Mouse (Mus musculus) olfactory bulb, adult 2 months (tissue): ENCODE data around the gene Cd70. TPM values are rescaled to one million over a fixed set of nuclear protein-coding genes. Genes with fewer than 3 reads are reported as not detected.

Experiments used
- H3K27ac ChIP-seq: fragments of 200-500 bp; 2 replicates; pipeline ENCODE4 v1.5.1; 2012; ENCODE audit warnings: low read depth, low read length; ENCODE audit not compliant: insufficient read depth
- H3K4me1 ChIP-seq: fragments of 200-500 bp; 2 replicates; pipeline ENCODE4 v1.6.1; 2012; ENCODE audit warnings: low read length; ENCODE audit not compliant: control insufficient read depth, insufficient read depth
- H3K4me3 ChIP-seq: fragments of 200-500 bp; 2 replicates; pipeline ENCODE4 v1.5.1; 2012; ENCODE audit warnings: mild to moderate bottlenecking, low read depth, low read length, moderate library complexity; ENCODE audit not compliant: insufficient read depth
- CTCF ChIP-seq: fragments of 200-500 bp; IDR thresholded peaks from 2 replicates; pipeline ENCODE4 v1.5.1; 2012; ENCODE audit warnings: low read depth, mild to moderate bottlenecking, low read length, moderate library complexity; ENCODE audit not compliant: insufficient read depth
- POLR2A ChIP-seq: fragments of 200-500 bp; IDR thresholded peaks from 2 replicates; pipeline ENCODE4 v1.6.1; 2012; ENCODE audit warnings: mild to moderate bottlenecking, low read depth, low read length, moderate library complexity; ENCODE audit not compliant: insufficient read depth
- WGBS: fragments of 180-500 bp; shearing (Covaris S2); methylation state at CpG from one replicate; pipeline ENCODE4 v1.1.7; 2018; 5-methylcytosine and 5-hydroxymethylcytosine counted together
- polyA plus RNA-seq: library from polyadenylated mRNA; stranded (reverse); fragments of >200 nt; gene quantifications from 2 replicates; pipeline ENCODE4 v1.2.4, GENCODE M21; 2012; ENCODE audit warnings: low replicate concordance; ENCODE audit not compliant: missing spikeins, insufficient read depth, insufficient read length

Gene Cd70
- not detected in 2 replicates for polyA plus RNA-seq

DNA sequence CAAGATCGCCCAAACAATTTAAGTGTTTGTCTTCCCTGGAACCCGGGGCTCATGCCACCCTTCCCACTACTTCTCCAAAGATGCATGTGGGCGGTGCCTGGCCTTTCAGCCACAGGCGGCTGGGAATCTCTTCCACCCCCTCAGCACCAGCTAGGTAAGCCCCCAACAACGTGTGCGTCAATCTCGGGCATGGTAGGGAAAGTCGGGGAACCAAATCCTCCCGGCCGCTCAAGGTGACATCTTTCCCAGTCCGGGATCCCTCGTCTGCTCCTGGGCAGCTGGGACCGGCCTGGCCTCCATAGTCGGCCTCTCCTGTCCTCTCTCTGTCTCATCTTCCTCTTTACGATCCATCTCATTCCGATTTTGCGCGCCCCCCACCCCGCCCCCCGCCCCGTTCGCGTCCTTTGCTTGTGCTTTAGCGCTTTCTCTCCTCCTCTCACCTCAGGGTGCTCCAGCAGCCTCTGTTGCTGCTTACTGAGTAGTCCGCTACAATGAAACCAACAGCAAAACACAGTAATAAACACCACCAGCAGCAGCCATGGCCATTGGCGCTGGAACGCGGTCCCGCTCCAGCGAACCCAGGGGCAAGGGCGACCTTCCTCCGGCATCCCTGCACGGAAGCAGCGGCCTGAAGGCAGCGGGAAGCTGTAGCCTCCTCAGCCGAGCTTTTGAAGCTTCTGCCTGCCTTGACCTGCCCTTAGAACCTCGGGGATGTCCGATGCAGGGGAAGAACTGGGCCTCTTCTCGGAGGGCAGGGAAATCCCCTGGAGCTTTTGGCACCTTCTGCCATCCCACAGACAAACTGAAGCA, at the start of gene Cd70:
TSS of gene Cd70 (minus strand) at position 784 of the 810 bp plus-strand sequence.
- H3K4me1 ChIP-seq, result peaks cover 12% of the 10 kb centered on the region
- 9% methylated on average over 39 of the region's 39 CpGs for WGBS
- TF ChIP-seq POLR2A (no peak), CTCF (peak; percentile 16; the same call in 1 of the 2 replicates)
- H3K27ac ChIP-seq, result no peak within 1 kb of the TSS
- peak within 1 kb of the TSS; percentile 31 for H3K4me3 ChIP-seq

DNA sequence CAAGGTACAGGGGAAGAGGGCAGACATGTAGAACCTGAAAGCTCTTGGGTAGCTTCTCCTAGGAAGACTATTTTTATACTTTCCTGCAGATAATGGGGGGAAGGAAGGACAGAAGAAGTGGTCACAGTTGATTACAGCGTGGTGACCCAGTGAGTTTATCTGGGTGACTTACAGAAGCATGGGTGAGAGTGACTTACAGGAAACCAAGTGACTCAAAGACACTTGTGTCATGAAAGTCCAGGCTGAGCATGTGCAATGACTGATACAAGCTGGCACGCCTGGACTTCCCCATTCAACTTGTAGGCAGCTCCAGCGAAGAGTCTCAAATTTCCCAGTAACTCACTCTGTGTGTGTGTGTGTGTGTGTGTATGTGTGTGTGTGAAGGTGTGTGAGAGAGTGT, 48.7 kb upstream of the Cd70 start:
- no peak for TF ChIP-seq CTCF
- TF ChIP-seq POLR2A, result no peak
- WGBS, result 78% methylated on average over 3 of the region's 3 CpGs
- H3K4me1 ChIP-seq, result no peaks in the 10 kb centered on the region
- no peak overlapping the region for H3K4me3 ChIP-seq
- H3K27ac ChIP-seq, result no peak overlapping the region

DNA sequence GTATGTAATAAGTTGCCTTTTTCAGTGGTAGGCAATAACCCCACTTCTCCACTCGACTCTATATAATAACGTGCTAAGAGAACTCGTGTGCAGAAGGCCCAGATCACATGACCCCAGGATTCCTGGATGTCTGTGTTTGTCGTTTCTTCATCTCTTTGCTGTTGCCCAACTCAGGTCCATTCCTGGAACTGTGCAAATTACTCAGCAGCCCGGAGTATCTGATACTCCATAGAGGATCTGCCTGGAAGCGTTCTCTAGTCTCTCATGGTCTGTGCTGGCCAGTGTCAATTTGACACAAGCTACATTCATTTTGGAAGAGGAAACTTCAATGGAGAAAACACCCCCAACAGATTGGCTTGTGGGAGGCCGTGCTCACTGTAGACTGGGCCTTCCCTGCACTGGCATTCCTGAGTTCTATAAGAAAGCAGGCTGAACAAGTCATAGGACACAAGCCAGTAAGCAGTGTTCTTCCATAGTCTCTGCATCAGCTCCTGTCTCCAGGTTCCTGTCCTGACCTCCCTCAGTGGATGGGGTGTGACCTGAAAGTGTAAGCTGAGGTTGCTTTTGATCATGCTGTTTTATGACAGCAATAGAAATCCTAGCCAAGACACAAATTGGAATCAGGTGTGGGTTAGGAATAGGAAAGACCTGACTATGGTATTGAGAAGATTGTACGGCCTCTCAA, 45.9 kb upstream of the Cd70 start:
- Histone ChIP-seq H3K4me1 (no peaks in the 10 kb centered on the region; the same call in 1 of the 2 replicates), H3K27ac (no peak overlapping the region), H3K4me3 (no peak overlapping the region)
- WGBS, result 87% methylated on average over 8 of the region's 8 CpGs
- TF ChIP-seq CTCF (no peak), POLR2A (no peak)

DNA sequence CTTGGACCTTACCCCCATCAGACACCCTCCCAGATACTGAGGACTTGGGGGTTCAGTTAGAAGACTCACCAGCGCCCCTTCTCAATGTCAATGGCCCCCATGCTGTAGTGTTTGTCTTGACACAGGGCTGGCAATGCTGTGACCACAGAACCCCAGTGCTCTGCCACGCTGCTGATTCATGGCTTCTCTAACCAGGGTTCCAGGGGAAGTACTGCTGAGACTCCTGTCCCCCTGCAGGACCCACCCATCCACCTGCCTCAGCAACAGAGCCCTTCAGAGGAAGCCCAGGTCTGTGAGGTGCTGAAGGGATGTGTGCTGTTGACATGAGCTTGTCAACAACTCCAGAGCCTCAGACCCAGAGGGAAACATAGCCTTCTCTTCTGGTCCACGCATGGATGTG, 45.2 kb upstream of the Cd70 start:
- Histone ChIP-seq H3K27ac (no peak overlapping the region), H3K4me3 (no peak overlapping the region), H3K4me1 (no peaks in the 10 kb centered on the region; the same call in 1 of the 2 replicates)
- 86% methylated on average over 3 of the region's 3 CpGs for whole genome bisulfite sequencing
- TF ChIP-seq POLR2A (no peak), CTCF (no peak)

DNA sequence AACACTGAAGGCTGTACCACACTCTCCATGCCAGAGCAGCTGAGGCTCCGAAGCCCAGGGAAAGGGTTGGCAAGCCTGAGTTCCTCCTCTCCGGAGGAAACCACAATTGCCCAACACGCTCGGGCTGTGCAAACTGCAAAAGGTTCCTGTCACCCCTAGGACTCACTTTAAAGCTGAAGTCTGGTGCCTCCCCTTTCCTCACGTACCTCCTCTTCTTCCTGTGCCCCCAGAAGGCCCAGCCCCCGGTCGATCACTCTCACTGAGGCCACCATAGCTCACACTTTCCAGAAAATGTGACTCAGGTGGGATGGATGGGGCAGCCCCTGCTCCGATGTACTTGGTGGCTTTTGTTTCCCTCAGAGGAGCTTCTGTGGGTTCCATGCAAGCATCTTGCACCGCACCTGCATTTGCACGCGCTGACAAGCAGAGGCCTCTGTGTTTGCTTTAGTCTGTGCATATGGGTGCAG, 44.5 kb upstream of the Cd70 start, which contains the start of gene Tnfsf14:
TSS of gene Tnfsf14 (minus strand) at position 137 of the 467 bp plus-strand sequence.
- Histone ChIP-seq H3K4me1 (no peaks in the 10 kb centered on the region; the same call in 1 of the 2 replicates), H3K27ac (no peak within 1 kb of the TSS), H3K4me3 (no peak within 1 kb of the TSS)
- TF ChIP-seq POLR2A, result no peak
- TF ChIP-seq CTCF, result no peak
- WGBS, result 78% methylated on average over 11 of the region's 11 CpGs

DNA sequence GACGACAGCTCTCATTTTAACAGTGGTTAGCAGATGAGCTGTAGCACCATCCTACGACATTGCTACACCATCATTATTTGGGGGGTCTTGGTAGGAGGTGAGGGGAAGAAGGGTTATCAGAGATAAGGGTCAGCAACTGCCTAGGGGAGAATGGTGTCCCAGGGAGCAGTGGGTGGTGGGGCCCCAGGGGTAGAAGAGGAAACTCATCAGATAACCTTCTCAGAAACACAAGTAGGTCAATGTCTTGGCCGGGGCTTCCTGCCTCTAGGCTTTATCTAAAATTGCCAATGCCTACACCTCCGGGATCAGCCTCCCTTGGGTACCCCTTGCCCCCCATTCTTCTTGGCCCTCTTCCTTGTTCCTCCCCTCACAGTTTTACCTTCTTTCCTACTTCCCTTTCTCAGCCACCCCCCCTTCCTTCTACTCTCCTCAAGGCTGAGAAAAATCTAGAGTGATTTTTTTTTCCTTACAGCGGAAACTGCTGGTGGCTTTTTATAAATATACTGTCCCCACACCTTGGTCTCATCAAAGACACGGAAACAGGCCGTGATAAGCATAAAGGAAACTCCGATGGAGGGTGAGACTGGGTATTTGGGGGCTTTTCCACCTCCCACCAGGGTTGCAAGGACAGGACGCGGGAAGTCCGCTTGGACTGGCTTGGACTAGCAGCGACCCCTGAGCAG, 39.1 kb upstream of the Cd70 start:
- TF ChIP-seq POLR2A, result no peak
- no peak for TF ChIP-seq CTCF
- Histone ChIP-seq H3K4me3 (no peak overlapping the region), H3K27ac (no peak overlapping the region), H3K4me1 (no peaks in the 10 kb centered on the region; the same call in 1 of the 2 replicates)
- WGBS, result 80% methylated on average over 12 of the region's 12 CpGs

DNA sequence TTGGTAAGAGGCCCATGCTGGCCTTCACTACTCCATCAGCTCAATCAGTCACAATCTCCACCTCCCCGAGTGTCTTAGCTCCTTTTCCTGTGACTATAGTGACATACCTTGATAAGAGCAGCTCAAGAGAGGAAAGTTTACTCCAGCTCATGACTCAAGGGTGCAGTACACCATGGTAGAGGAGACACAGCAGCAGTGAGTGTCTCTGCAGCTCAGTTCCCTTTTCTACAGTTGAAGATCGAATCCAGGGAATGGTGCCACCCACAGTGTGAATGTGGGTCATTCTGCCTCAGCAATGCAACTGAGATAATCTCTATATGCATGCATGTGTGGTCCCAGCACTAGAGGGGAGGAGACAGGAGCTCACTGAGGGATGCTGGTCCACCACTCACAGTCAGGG, 36.1 kb upstream of the Cd70 start:
- 63% methylated on average over 2 of the region's 2 CpGs for WGBS
- Histone ChIP-seq H3K4me3 (no peak overlapping the region), H3K27ac (no peak overlapping the region), H3K4me1 (no peaks in the 10 kb centered on the region)
- TF ChIP-seq CTCF (no peak), POLR2A (no peak)

DNA sequence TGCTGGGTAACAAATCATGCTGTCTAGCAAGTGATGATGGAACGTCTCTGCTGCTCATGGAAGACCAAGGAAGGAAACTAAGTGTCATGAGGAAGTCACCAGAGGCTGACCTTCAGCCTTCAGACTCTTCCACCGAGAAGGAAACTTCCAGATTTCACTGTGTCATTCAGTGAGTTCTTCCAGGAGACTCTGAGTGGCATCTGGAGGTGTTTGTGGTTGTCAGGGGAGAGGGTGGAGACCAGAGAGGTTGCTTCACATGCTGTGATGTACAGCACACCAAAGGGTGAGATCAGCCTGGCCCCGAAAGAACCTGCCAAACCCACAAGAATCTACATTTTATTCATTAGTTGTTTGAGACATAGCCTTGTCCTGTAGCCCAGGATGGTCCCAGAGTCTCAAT, 33.3 kb upstream of the Cd70 start:
- no peak for TF ChIP-seq CTCF
- TF ChIP-seq POLR2A, result no peak
- Histone ChIP-seq H3K27ac (no peak overlapping the region), H3K4me1 (no peaks in the 10 kb centered on the region), H3K4me3 (no peak overlapping the region)
- WGBS, result 77% methylated on average over 3 of the region's 3 CpGs

DNA sequence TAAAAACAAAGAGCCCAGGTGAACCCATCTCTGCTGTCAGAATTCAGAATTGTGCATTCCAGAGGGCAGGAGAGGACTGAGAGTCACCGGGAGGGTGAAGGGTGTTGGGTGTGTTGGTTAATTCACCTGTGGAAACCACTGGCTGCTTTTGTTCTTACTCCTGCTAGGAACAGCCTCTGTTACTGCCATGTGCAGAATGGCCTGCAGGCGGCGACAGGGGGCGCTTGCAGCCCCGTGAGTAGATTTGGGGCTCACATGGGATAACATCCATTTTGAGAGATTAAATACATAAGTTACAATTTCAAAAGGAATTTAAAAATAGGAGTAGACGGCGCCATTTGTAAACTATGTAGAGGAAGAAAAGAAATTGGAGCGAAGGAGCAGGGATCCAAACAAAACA, 30.8 kb upstream of the Cd70 start:
- Histone ChIP-seq H3K27ac (no peak overlapping the region), H3K4me3 (no peak overlapping the region), H3K4me1 (no peaks in the 10 kb centered on the region)
- no peak for TF ChIP-seq POLR2A
- no peak for TF ChIP-seq CTCF
- WGBS, result 37% methylated on average over 8 of the region's 8 CpGs
